Mouse (Mus musculus): ENCODE measurements at regions not wholly inside any gene's neighbourhood (a gene's known extent, or its start where the extent isn't known, plus 50 kb on each side); places are given as distances from the start of the nearest gene placed in this dataset.

DNA sequence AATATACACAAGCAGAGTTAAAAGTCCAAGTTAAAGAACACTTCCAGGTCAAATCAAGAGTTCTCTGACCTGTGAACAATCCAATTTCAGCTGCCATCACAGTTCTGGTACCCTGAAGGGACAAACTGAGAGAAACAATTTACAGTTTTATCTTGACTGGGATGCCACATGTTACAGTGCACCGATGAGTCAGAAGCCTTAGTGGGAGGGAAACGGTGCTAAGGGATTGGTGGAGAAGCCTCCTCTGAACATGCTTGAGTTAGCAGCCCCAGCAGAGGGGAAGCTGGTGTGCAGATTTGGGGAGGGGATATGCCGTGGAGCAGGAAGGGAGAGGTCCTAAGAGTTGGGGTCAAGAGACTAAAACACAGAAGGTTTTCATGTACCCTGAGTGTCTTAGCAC is 423.9 kb upstream of the Gm10131 start:
- peaks cover 6% of the 10 kb centered on the region; the same call in 1 of the 2 replicates for H3K4me1 ChIP-seq
- H3K9me3 ChIP-seq (replicated peaks): no peaks in the 10 kb centered on the region
- WGBS: 79% methylated on average over 3 of the region's 3 CpGs
- no peak overlapping the region for H3K27ac ChIP-seq (replicated peaks)
- no peaks in the 10 kb centered on the region for H3K27me3 ChIP-seq (replicated peaks)
- H3K4me2 ChIP-seq: no peak overlapping the region
- no peak overlapping the region for H3K4me3 ChIP-seq (replicated peaks)
- no peak overlapping the region for H3K9ac ChIP-seq (replicated peaks)
- no peak for ATAC-seq (ENCODE audit: low FRiP score)
- H3K36me3 ChIP-seq: no peaks in the 10 kb centered on the region

DNA sequence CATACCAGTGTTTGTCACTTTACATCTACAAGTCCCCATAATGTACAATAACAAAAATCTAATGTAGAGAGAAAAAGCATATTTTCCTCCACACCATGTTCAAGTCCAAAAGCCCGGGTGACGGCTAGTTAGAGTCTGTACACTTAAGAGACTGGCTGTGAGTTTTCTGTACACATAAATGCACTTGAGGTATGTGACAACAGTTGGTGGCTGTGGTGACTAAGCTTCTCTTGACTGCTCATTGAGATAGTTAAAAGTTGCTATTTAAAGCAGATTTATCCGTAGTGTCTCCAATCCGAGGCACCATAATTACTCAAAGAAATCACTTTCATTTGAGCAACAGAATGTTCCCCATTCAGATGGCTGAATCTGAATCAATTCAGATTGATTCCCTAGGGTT is 421.9 kb upstream of the Gm10131 start:
- Histone ChIP-seq H3K4me2 (no peak overlapping the region), H3K27me3 (replicated peaks) (no peaks in the 10 kb centered on the region), H3K27ac (replicated peaks) (no peak overlapping the region), H3K9ac (replicated peaks) (no peak overlapping the region), H3K36me3 (no peaks in the 10 kb centered on the region), H3K9me3 (replicated peaks) (no peaks in the 10 kb centered on the region), H3K4me1 (peaks cover 6% of the 10 kb centered on the region; the same call in 1 of the 2 replicates), H3K4me3 (replicated peaks) (no peak overlapping the region)
- 87% methylated on average over 4 of the region's 4 CpGs for WGBS
- ATAC-seq (ENCODE audit: low FRiP score): no peak

DNA sequence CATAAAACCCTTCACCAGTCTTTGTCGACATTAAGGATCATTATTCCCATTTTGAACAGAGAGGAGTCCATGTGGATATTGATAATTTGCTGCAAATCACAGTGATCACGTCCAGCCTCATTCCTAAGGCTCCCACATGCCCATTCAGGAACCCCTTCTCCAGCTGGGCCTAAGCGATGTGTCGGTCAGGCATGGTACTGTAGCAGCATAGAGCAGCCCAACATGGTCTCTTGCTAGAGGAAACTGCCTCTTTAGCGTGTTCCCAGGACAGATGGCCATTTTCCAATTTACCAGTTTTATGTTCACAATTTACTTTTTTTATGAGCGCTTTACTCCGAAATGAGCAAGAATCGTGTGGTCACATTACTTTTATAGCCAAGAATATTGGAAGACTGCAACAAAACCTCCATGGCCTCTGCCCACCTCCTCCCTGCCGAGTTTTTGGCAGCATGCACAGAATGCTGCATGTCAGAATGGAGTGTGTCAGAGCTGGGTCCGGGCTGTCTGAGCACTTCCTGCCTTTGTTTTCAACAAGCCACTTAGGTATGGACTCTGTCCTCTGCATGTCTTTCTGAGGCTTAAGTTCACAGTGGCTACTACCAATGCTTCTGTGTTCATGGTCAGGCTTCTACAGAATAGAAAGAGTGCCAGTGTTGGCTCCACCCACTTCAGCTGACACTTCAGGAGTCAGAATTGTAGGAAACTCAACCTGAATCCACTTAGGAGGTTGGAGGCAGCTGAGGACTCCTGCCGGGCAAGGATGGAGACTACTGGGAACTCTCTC is 419.6 kb upstream of the Gm10131 start:
- Histone ChIP-seq H3K9ac (replicated peaks) (no peak overlapping the region), H3K4me2 (no peak overlapping the region), H3K36me3 (no peaks in the 10 kb centered on the region), H3K4me1 (peaks cover 6% of the 10 kb centered on the region; the same call in 1 of the 2 replicates), H3K27me3 (replicated peaks) (no peaks in the 10 kb centered on the region), H3K4me3 (replicated peaks) (no peak overlapping the region), H3K9me3 (replicated peaks) (no peaks in the 10 kb centered on the region), H3K27ac (replicated peaks) (no peak overlapping the region; the same call in 1 of the 2 replicates)
- ATAC-seq (ENCODE audit: low FRiP score): peak; percentile 81
- 61% methylated on average over 11 of the region's 11 CpGs for WGBS

GRCm38 (mm10) chr8:34530046-34530445 is 418.5 kb upstream of the Gm10131 start:
- no peak for ATAC-seq (ENCODE audit: low FRiP score)
- peaks cover 6% of the 10 kb centered on the region; the same call in 1 of the 2 replicates for H3K4me1 ChIP-seq
- no peak overlapping the region for H3K4me2 ChIP-seq
- H3K27me3 ChIP-seq (replicated peaks): no peaks in the 10 kb centered on the region
- no peak overlapping the region for H3K4me3 ChIP-seq (replicated peaks)
- H3K9me3 ChIP-seq (replicated peaks): no peaks in the 10 kb centered on the region
- no peak overlapping the region for H3K27ac ChIP-seq (replicated peaks)
- H3K9ac ChIP-seq (replicated peaks): no peak overlapping the region
- WGBS: 75% methylated on average over 5 of the region's 5 CpGs
- no peaks in the 10 kb centered on the region for H3K36me3 ChIP-seq

DNA sequence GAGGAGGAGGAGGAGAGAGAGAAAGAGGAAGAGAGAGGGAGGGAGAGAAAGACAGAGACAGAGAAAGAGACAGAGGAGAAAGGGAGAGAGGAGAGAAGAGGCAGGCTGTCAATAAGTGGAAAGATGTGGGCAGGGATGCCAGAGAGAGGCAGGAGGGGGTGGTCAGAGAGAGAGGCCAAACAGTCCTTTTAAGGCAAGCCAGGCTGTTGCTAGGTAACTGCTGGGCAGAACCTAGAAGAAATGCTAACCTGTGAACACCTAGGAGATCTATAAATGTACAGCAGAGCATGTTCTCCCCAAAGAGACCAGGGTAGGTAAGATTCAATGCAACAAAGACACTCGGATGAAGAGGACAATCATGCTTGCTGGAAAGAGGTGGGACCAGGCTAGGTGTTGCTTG is 417.9 kb upstream of the Gm10131 start:
- no peak overlapping the region for H3K9ac ChIP-seq (replicated peaks)
- H3K27me3 ChIP-seq (replicated peaks): no peaks in the 10 kb centered on the region
- H3K4me2 ChIP-seq: no peak overlapping the region
- no peaks in the 10 kb centered on the region for H3K9me3 ChIP-seq (replicated peaks)
- WGBS: 69% methylated on average over 1 of the region's 1 CpGs
- H3K27ac ChIP-seq (replicated peaks): no peak overlapping the region
- no peaks in the 10 kb centered on the region for H3K36me3 ChIP-seq
- peak; percentile 53; the same call in 1 of the 2 replicates for ATAC-seq (ENCODE audit: low FRiP score)
- H3K4me3 ChIP-seq (replicated peaks): no peak overlapping the region
- peaks cover 6% of the 10 kb centered on the region; the same call in 1 of the 2 replicates for H3K4me1 ChIP-seq

DNA sequence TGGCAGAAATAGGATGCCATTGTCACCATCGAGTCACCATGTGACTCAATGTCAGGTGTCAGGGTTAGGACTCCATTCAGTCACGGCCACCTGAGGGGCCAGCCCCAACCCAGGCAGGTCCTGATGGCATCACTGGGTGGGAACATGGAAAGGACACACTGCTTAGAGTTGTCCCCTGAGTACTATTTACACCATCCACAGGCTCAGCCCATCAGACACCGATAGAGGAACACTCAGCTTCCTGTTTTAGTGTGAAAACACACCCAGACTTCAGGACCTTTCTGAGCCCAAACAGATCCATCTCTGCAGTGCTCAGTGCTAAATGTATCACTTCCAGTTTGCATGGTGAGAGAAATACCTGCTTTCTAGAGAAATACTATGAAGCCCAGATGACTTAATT is 416.7 kb upstream of the Gm10131 start:
- H3K4me2 ChIP-seq: no peak overlapping the region
- WGBS: 90% methylated on average over 3 of the region's 3 CpGs
- H3K36me3 ChIP-seq: no peaks in the 10 kb centered on the region
- no peak overlapping the region for H3K9ac ChIP-seq (replicated peaks)
- H3K4me1 ChIP-seq: peaks cover 6% of the 10 kb centered on the region; the same call in 1 of the 2 replicates
- no peak for ATAC-seq (ENCODE audit: low FRiP score)
- H3K27ac ChIP-seq (replicated peaks): no peak overlapping the region
- H3K4me3 ChIP-seq (replicated peaks): no peak overlapping the region
- H3K9me3 ChIP-seq (replicated peaks): no peaks in the 10 kb centered on the region
- no peaks in the 10 kb centered on the region for H3K27me3 ChIP-seq (replicated peaks)

DNA sequence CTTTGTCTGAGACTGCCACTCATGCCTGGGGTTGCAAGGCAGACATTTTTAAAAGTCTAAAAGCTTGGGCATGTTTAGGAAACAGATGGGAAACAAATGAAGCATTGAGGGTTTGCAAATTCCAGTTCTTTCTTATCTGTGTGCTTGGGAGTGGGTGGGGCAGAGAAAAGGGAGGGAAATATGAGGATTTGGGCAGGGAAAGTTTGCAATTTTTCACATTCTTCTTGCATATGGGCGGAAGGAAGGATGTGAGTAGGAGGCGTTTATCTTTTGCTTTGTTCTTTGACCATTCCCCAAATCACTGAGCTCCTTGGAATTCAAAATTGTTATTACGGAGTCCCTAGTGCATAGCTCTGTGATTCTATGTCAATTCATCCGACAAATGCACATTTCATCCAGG is 413.7 kb upstream of the Gm10131 start:
- Histone ChIP-seq H3K4me1 (no peaks in the 10 kb centered on the region), H3K9ac (replicated peaks) (no peak overlapping the region), H3K27ac (replicated peaks) (no peak overlapping the region), H3K9me3 (replicated peaks) (no peaks in the 10 kb centered on the region), H3K4me3 (replicated peaks) (no peak overlapping the region), H3K27me3 (replicated peaks) (no peaks in the 10 kb centered on the region), H3K4me2 (no peak overlapping the region), H3K36me3 (no peaks in the 10 kb centered on the region)
- ATAC-seq (ENCODE audit: low FRiP score): no peak
- 66% methylated on average over 4 of the region's 4 CpGs for WGBS

- Histone ChIP-seq H3K27ac (replicated peaks) (no peak overlapping the region), H3K4me1 (no peaks in the 10 kb centered on the region), H3K9ac (replicated peaks) (no peak overlapping the region), H3K36me3 (no peaks in the 10 kb centered on the region), H3K9me3 (replicated peaks) (no peaks in the 10 kb centered on the region), H3K4me2 (no peak overlapping the region), H3K27me3 (replicated peaks) (no peaks in the 10 kb centered on the region), H3K4me3 (replicated peaks) (no peak overlapping the region)
- 88% methylated on average over 3 of the region's 3 CpGs for WGBS
- ATAC-seq (ENCODE audit: low FRiP score): no peak
These were observed 412.3 kb upstream of the Gm10131 start for GRCm38 (mm10) chr8:34523849-34524248.

DNA sequence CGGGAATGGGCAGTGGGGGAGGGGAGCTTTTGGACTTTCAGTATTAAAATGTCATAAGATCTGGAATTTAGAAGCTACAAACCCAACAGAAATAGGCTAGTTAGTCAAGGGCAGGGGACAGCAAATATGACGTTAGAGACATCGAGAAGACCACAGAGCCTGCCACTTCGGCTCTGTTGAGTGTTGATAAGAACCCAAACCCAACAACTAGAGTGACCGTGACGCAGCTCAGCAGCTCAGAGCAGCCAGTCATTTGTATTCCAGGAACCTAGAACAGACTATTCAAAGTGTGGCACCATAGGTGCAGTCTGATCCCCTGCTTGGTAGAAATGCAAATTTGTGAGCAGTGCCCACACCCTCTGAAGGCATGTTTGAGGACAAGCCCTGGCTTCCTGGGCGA is 409.8 kb upstream of the Gm10131 start:
- Histone ChIP-seq H3K9me3 (replicated peaks) (no peaks in the 10 kb centered on the region), H3K27me3 (replicated peaks) (no peaks in the 10 kb centered on the region), H3K4me1 (no peaks in the 10 kb centered on the region), H3K4me2 (no peak overlapping the region), H3K4me3 (replicated peaks) (no peak overlapping the region), H3K9ac (replicated peaks) (no peak overlapping the region), H3K36me3 (no peaks in the 10 kb centered on the region), H3K27ac (replicated peaks) (no peak overlapping the region)
- no peak for ATAC-seq (ENCODE audit: low FRiP score)
- 87% methylated on average over 7 of the region's 7 CpGs for WGBS

DNA sequence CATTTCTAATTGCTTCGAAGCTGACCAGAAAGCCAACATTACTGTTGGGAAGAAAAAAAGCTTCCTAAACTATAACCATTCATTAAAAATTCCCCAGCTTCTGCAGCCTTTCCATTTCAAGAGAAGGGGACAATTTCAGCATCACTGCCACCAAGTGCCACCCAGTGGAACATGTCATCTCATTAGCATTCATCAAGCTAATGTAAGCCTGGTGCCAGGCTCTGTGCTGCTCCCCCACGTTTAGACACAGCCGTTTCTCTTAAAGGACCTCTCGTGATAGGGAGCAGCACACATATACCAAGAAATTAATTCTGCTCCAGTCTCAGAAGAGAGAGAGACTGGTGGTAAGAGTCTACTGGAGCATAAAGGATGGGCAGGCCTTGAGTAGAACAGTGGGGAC is 409.1 kb upstream of the Gm10131 start:
- ATAC-seq (ENCODE audit: low FRiP score): no peak
- WGBS: 48% methylated on average over 4 of the region's 4 CpGs
- H3K27ac ChIP-seq (replicated peaks): no peak overlapping the region

DNA sequence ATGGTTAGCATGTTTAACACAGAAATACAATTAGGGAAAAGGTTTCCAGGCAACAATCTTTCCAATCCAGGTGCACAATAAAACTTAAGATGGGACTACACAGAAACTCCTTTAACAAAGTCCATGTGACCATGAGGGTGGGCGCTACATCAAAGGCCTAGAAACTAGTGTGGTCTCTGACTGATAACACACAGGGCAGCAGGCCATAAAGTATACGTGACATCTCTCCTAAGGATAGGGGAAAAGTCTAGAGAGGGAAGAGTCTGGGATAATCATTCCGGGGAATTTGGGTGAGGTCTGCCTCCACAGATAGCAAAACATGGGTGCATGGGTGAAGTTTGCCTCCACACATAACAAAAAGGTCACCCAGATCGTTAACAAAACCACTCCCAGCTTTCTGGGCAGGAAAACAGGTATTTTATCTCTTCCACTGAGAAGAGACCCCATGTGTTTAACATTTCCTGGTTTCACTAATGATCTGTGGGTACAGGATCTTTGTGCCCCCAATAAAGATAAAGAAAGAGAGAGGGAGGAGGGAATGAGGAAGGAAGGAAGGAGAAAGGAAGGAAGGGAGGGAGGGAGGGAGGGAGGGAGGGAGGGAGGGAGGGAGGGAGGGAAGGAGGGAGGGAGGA is 402.0 kb upstream of the Gm10131 start:
- Histone ChIP-seq H3K27ac (replicated peaks) (no peak overlapping the region), H3K9me3 (replicated peaks) (peaks cover 4% of the 10 kb centered on the region; the same call in 1 of the 2 replicates), H3K9ac (replicated peaks) (no peak overlapping the region), H3K4me2 (no peak overlapping the region), H3K36me3 (no peaks in the 10 kb centered on the region), H3K4me3 (replicated peaks) (no peak overlapping the region), H3K27me3 (replicated peaks) (no peaks in the 10 kb centered on the region), H3K4me1 (no peaks in the 10 kb centered on the region)
- 74% methylated on average over 4 of the region's 4 CpGs for WGBS
- no peak for ATAC-seq (ENCODE audit: low FRiP score)

More for the DNA sequence above, 409.1 kb upstream of the Gm10131 start:
- Histone ChIP-seq H3K9me3 (replicated peaks) (peaks cover 3% of the 10 kb centered on the region; the same call in 1 of the 2 replicates), H3K4me2 (no peak overlapping the region), H3K9ac (replicated peaks) (no peak overlapping the region), H3K36me3 (no peaks in the 10 kb centered on the region), H3K4me3 (replicated peaks) (no peak overlapping the region), H3K4me1 (no peaks in the 10 kb centered on the region), H3K27me3 (replicated peaks) (no peaks in the 10 kb centered on the region)
